Mouse (Mus musculus) cerebellum, adult 2 months (tissue): Measurements from ENCODE around the gene Mns1.

Source experiments
- CTCF ChIP-seq: fragments of 200-500 bp; IDR thresholded peaks from 2 replicates; pipeline ENCODE4 v1.5.1; 2011; ENCODE audit warnings: low read depth, mild to moderate bottlenecking, control low read depth, low read length, moderate library complexity, borderline replicate concordance; ENCODE audit not compliant: insufficient read depth
- POLR2A ChIP-seq: fragments of 200-500 bp; IDR thresholded peaks from 2 replicates; pipeline ENCODE4 v1.6.1; 2011; ENCODE audit warnings: low read length, control low read depth, borderline replicate concordance; ENCODE audit not compliant: insufficient read depth

GRCm38 (mm10) chr9:72459703-72460102, 21.9 kb downstream of the Mns1 start:
- TF ChIP-seq CTCF (no peak), POLR2A (no peak)
